Mouse (Mus musculus) cerebellum, adult 8-10 months (tissue): ENCODE results near the gene Col5a1.

Experiments used
- DNase-seq: peaks from one replicate; pipeline ENCODE4 v3.0.0; 2022

Col5a1 gene

DNA sequence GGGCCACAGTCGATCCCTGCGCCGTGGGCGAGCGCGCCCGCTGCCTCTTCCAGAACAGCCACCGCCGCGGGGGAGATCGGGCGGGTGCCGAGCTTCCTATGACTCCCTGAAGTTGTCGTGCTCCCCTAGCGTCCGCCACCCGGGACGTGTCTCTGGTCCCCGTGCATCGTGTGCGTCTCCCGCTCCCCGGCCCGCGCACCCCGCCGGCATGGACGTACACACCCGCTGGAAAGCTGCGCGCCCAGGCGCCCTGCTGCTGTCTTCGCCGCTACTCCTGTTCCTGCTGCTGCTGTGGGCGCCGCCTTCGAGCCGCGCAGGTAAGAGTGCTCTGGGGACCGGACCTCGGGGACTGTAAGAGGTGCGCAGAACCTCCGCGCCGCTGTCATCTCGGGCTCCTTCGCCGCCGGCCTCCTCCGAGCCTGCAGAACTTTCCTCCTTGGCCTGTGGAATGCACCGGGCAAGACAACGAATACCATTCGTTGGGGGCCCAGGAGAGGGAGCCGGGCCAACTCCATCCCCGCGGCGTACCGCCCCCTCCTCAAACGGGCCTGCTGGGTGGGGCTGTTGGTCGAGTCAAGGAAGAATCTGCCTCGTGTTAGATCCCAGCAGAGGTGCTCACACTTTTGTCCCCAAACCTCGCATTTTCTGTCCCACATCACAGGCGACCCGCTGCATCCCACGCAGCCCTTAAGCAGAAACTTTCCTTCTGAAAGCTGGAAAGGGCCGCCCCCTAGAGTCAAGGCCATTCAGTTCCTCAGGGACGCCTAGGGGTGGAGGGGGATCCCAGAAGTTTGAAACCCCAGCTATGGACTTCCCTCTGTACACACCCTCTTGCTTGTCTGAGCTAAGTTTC, 609 bp downstream of the Col5a1 start:
- DNase-seq: no peak

DNA sequence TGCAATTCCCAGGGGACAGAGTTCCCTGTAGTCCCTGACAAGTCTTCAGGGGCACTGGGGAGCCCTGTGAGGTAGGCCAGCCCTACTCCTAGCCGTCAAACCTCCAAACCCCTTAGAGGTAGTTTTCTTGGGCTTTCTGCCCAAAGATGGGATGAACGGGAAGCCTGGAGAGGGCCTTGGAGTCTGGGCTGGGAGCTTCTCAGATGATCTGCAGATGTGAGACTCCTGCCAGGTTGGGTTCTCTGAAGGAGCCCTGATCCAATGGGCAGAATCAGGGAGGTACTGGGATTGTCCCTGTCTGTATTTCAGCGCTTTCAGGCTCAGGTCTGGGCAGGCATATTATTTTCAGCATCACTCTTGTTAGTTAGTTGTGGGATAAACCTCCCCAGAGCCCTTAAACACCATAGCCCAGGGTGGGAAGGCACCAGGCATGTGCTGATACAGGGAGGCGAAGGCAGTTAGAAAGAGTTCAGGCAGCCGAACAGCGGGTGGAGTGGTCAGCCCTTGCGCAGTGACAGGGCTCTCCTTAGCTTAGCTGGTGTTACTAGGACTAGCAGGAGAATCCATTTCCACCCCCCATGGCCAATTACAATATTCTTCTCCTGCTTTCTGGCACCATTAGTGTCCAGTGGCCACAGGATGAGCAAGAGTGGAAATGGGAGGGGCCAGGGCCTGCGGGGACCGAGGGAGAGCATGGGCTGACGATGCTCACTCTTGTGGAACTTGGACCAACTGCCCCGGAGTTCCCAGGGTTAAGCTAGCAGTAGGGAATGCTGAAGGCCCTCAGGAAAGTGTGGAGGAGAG, 1.4 kb downstream of the Col5a1 start:
- no peak for DNase-seq

DNA sequence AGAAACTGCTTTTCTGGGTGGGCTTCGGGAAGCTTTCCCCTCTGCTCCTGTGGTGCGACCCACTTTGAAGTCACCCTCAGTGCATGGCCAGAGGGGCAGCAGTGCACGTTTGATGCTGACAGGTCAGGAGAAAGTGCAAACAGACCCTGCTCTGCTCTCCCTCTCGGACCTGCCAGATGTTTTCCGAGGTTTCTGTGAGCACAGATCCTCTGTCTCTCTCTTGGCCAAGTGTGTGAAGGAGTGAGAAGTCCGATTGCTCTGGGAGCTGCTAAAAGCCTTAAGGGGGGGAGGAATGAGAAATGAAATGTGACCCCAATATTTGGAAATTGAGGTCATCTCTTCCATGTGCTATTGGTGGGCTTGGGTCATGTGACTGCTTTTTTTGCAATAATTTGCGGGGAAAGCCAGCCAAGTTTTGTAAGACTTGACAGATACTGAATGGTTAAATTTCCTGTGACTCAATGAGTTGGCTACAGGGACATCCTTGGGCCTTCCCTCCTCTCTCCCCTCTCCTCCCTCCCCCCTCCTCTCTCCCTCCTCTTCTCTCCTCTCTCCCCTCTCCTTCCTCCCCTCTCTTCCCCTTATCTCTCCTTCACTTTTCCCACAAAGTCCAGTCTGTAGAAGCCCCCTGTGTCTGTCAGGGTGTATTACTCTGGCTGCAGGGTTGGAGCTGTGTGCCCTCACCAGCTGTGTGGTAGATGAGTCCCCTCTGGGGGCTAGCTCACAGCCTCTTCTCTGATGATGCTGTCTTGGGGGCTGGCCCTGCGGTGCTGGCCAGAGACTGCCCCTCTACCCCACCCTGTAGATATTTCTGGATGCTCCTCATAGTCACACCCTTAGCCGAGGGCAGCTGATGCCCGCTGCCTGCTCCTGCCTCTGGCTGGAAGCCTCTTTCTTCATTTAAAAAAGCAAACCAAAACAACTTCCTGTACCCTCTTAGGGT, 2.6 kb downstream of the Col5a1 start:
- no peak for DNase-seq

DNA sequence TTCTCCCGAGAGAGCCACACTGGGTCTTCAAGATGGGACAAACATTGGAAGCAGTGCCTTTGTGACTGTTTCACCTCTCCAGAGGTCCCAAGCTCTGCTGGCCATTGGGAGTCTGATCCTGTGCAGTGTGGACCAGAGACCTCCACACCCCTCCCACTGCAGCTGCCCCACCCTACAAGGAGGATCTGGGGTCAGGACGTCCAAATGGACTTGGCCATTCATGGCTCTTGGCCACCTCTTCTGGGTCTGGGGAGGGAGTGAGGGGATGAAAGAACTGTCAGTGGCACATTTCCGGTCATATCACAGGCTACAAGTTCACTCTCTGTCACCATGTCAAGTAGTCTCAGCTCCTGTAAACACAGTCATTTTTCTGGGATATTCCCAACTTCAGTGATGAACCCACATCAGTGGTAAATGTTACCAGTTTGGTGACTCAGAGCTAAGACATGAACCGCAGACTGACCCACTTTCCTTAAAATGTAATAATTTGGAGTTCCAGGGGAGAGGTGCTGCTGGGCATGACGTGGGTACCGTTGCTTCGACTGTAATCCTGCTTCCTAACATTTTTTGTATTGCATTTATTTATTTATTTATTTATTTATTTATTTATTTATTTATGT, 5.8 kb downstream of the Col5a1 start:
- DNase-seq: no peak

DNA sequence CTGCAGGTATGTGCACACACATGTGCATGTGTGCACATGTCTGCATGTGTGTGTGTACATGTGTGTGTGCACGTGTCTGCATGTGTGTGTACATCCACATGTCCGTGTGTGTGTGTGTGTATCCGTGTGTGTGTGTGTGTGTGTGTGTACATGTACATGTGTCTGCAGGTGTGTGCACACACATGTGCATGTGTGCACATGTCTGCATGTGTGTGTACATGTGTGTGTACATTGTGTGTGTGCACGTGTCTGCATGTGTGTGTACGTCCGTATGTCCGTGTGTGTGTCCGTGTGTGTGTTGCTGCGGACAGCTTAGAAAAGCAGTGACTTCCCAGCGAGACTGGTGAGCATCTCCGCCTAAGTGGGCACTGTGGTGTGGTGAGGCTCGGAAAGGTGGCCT, 6.8 kb downstream of the Col5a1 start:
- DNase-seq: no peak

DNA sequence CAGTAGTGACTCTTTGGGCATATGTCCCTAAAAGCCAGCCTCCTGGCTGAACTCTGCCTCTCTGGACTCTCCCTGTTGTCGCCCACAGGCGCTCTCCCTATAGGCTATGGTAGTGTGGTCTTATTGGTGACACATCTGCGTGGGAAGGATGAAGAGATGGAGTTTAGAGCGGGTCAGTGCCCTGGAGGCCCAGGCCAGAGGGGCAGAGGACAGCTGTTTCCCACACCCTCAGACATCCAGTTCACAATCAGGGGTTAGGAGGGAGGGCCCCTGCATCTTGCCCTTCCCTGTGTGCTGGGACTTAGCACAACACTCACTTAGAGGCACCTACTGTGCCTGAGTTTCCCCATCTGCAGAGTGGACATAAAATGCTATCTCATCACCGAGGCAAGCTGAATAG, 8.8 kb downstream of the Col5a1 start:
- DNase-seq: no peak

DNA sequence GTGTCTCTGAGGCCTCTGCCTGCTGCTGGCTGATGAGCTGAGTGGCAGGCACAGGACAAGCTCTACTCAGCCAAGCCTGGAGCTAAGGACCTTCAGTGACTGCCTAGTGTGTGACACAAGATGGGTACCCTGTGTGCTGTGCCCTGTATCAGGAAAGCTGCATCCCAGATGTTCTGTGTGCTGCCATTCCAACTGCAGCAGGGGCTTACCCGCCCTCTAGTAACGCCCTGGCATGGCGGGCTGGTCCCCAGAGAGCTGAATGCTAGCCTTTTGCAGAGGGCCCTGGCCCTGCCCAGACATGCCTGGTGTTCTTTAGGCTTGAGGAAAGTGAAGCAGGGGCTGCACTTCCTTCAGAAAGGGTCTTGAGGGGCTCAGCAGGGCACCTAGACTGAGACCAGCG, 9.4 kb downstream of the Col5a1 start:
- DNase-seq: no peak

- no peak for DNase-seq
Measured at GRCm38 (mm10) chr2:27897161-27897560, 10.9 kb downstream of the Col5a1 start.

DNA sequence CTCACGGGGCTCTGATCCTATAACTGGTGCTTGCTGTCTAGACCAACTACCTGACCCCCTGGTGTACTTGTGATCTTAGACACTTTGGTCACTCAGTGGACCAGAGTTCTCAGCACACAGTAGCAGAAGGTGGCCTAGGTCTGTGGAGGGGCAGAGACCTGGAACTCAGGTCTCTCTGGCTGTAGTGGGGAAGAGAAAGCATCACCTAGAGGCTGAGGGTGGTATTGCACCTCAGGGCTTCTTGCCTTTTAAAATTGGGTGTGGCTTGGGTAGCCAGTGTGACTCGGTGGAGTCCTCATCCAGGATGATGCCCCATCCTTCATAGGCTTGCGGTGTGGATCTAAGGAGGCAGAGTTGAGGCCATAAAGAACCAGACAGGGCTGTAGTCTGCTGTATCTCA, 13.7 kb downstream of the Col5a1 start:
- DNase-seq: no peak

- DNase-seq: no peak
Measured at GRCm38 (mm10) chr2:27901076-27901475, 14.9 kb downstream of the Col5a1 start.

DNA sequence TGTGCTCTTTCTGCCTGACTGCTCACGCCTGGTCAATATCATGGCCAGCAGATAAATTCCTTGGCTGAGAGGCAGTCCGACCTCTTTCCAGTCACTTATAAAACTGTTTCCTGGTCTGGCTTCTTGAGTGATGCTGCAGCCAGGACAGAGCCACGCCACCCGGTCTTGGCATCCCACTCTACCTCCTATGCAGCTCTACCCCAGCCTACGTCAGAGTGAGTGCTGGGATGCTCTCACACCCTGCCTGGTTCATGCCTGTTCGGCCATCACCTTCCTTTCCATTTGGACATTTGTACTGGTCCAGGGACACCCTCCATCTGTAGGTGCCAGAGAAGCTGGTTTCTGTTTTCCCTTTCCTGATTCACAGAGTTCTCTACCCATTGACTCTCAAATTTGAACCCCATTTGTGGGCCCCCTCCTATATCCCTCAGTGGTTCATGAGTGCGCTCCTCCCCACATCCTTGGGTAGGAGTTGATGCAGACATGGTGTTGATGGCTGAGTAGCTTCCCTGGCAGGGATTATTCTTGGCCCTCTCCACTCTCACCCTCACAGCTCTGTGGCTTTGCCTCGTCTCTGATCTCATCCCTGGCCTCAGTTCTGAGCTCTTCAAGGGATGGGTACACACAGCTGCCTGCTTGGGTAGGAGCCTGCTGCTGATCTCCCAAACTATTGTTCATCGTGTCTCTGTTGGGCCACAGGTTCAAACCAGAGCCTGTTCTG, 15.5 kb downstream of the Col5a1 start:
- no peak for DNase-seq

DNA sequence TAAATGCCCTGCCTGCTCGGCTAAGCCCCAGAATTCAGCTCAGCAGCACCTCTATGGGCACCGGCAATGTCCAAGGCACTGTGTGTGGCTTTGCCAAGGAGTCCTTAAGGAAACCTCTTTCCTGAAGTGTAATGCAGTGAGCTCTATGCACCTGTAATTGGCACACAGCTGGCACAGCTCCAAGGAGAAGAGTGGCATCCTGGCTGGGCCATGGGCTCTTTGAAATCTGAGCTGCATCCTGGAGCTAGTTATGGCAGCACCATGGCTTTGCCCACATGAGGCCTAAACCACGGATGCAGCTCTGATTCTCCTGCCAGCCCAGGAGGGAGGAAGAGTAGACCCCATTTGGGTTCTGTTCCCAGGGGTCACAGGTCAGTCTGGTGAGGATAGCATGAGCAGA, 16.1 kb downstream of the Col5a1 start:
- no peak for DNase-seq

DNA sequence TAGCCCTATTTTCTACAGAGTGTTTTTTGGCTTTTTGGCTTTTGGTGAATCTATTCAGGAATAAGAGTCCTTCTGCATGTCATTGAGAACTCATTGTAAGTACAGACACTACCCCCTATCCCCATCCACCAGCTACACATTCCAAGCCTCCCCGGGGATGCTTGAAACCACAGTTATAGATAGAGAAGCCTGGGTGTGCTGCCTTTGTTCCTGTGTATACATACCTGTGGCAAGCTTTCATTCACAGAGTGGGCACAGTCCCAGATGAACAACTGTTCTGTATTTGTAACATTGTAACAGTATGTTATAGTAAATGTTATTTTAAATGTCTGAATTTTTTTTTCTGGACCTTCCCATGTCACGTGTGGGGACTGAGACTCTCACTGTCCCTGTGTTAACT, 19.2 kb downstream of the Col5a1 start:
- DNase-seq: no peak

DNA sequence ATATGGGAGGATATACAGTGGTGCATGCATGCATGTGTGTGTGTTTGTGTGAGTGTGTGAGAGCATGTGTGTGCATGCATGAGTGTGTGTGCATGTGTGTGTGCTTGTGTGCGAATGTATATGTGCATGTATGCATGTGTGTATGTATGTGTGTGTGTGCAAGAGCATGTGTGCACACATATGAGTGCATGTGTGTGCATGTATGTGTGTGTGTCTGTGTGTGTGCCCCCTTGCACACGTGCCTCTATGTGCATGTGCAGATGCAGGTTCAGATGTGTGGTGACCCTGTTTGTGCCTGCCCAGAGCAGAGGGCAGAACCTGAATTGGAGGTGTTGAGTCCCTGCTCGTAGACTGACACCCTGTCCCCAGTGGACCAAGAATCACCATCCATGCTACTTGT, 24.3 kb downstream of the Col5a1 start:
- DNase-seq: no peak

DNA sequence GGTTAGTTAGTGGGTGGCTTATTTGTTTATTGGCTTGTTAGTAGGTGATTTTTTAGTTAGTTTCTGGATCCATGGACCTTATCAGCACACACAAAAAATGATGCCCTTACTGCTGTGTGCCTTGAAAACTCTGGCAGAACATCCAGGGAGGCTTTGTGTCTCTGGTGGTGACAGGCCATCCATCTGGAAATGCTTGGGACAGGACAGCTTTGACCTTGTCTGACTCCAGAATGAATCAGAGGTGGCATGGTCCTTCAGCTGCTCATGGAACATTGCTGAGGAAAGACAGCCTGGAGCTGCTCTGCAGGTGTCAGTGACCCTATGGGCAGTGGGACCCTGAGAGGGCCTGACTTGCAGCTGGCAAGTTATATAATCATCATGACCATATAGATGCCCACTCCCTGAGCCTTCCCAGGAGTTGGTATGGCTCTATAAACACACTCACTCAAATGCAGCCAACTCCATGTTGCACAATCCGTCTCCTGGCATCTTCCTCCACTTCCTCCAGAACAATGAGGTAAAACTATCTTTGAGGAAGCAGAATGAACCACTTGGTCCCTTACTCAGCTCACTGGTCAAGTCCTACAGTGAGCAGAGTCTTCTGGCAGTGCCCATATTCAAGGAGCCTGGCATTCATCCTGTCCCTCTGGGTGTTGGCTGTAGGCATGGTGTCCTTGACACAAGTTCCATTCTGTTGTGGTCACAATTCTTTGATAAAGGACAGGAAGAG, 26.5 kb downstream of the Col5a1 start:
- DNase-seq: no peak

- no peak for DNase-seq
Measured at GRCm38 (mm10) chr2:27915726-27916125, 29.5 kb downstream of the Col5a1 start.

DNA sequence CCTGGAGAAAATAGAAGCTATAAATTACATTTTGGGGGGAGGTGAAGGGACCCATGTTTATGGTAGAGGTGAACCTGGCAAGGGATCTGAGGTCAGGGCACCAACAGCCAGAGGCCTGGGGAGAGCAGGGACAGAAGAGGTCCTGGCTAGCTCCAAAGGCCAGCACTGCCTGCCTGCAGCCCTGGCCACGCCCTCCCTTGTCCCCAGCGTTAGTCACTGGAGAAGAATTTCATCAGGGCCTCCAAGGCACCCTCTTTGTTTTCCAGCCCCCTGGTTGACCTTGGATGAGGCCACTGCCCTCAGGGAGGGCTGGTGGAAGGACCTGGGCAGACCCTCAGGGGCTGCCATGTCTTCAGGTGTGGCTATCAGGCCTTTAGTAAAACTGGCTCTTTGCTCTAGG, 30.1 kb downstream of the Col5a1 start:
- DNase-seq: no peak

- DNase-seq: no peak
Measured at GRCm38 (mm10) chr2:27917177-27917576, 31.0 kb downstream of the Col5a1 start.

- DNase-seq: peak; percentile 61
Measured at GRCm38 (mm10) chr2:27918106-27918505, 31.9 kb downstream of the Col5a1 start.

DNA sequence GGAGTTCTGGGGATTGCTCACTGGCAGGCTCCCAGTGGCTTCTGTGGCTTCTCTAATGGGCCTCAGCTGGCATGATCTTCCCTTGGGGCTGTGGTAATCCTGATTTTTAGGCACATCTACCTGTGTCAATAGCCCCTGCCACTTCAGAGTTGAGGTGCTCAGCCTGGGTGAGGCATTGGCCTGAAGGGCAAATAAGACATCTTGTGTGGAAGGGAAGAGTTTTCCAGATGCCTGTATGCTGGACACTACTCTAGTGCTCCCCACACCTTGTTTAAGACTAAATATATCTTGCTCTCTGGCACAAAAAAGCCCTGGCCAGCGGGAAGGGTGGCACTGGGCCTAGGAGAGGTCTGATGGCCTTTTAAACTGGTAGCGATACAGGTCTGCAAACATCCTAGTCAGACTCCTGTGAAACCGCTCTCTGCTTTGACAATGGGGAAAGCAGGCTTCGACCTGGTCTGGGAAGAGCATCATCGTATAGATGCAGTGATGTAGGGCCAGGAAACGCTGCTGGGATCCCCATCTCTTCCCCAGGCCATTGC, 33.2 kb downstream of the Col5a1 start:
- no peak for DNase-seq

DNA sequence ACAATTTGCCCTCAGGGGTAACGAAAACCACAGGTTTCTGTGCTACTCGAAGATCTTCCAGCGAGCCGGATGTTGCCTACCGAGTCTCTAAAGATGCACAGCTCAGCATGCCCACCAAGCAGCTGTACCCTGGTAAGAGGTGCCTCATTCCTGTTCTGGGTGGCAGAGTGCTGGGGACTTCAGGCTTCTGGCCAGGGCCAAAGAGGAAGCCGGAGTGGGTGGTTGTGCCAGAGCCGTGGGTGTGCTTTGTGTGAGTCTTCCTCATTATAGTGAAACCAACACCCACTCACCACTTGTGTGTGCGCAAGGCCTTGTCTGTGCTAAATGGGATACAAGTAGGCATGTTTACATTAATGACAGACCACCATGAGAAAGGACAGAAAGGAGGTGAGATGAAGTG, 35.8 kb downstream of the Col5a1 start:
- DNase-seq: no peak
